In genomic region chrX:53212485-53212884, GRCm38 (mm10) we compare ENCODE assay signal across 11 mouse cellular contexts. TPM values are rescaled to one million over a fixed set of nuclear protein-coding genes. Genes with fewer than 3 reads are reported as not detected.
DNase-seq lines count a peak whose midpoint lies in the region; ATAC-seq and TF ChIP-seq lines count a peak whose summit lies in the region.
"Had no signal": no experiment of that assay in that cellular context is flagged by ENCODE, and none has a peak within 500 bp of the region (broad histone marks: within the 10 kb centered on the region; RNA-seq: fewer than 3 reads in every experiment).

No protein-coding gene starts in this region.

- no peak for DNase-seq in heart, adult 2 months
- DNase-seq in heart, postnatal 14 days = no peak
- no peak for DNase-seq in intestine, embryonic 14.5 days (ENCODE audit: low spot score)
- no peak for DNase-seq in cerebellum, adult 9-11 months
- DNase-seq in urinary bladder, postnatal 14 days (ENCODE audit: low spot score) = no peak

- no peak for TF ChIP-seq POLR2A in heart, adult 2 months (IDR thresholded peaks at IDR 0.05; ENCODE audit: insufficient read depth, low read depth, low read length)

- no peak for TF ChIP-seq CTCF in heart, adult 2 months (IDR thresholded peaks at IDR 0.05)
- no peak for TF ChIP-seq CTCF in intestine, postnatal 0 days (IDR thresholded peaks at IDR 0.05; ENCODE audit: low read depth)

- no peaks in the 10 kb centered on the region for H3K79me2 ChIP-seq in heart, adult 2 months (replicated peaks; ENCODE audit: control insufficient read depth, insufficient read depth, low read length)

- H3K9ac ChIP-seq in heart, adult 2 months (ENCODE audit: low read depth, low read length) = no peak overlapping the region
- no peak overlapping the region for H3K9ac ChIP-seq in intestine, embryonic 14.5 days (ENCODE audit: low read length)
- H3K9ac ChIP-seq in intestine, postnatal 0 days (ENCODE audit: low read depth, low read length) = no peak overlapping the region
- no peak overlapping the region for H3K9ac ChIP-seq in embryonic facial prominence, embryonic 12.5 days
- H3K9ac ChIP-seq in limb, embryonic 12.5 days (replicated peaks) = no peak overlapping the region

- no peaks in the 10 kb centered on the region for H3K36me3 ChIP-seq in heart, adult 2 months (ENCODE audit: control insufficient read depth, insufficient read depth, low read length)
- no peaks in the 10 kb centered on the region for H3K36me3 ChIP-seq in intestine, embryonic 14.5 days (ENCODE audit: control insufficient read depth, insufficient read depth, low read length)
- no peaks in the 10 kb centered on the region for H3K36me3 ChIP-seq in intestine, postnatal 0 days (ENCODE audit: control insufficient read depth, insufficient read depth)
- H3K36me3 ChIP-seq in embryonic facial prominence, embryonic 12.5 days = no peaks in the 10 kb centered on the region
- no peaks in the 10 kb centered on the region for H3K36me3 ChIP-seq in limb, embryonic 12.5 days
- H3K36me3 ChIP-seq: G1E had no signal

- intact Hi-C loops in heart, adult 2 months (cut with DNase I) = loop anchor here (10.0 kb wide), 1 partner anchor 98 kb away; no protein-coding TSS in a partner anchor
- intact Hi-C loops in heart, postnatal 14 days (cut with DNase I) = loop anchor here (5.0 kb wide), 2 partner anchors 100 to 155 kb away; no protein-coding TSS in a partner anchor

- WGBS in heart, adult 2 months = 39% methylated on average over 9 of the region's 9 CpGs
- 41% methylated on average over 9 of the region's 9 CpGs for WGBS in intestine, embryonic 14.5 days
- WGBS in intestine, postnatal 0 days = 35% methylated on average over 9 of the region's 9 CpGs
- 52% methylated on average over 9 of the region's 9 CpGs for WGBS in embryonic facial prominence, embryonic 12.5 days
- 50% methylated on average over 9 of the region's 9 CpGs for WGBS in limb, embryonic 12.5 days

- H3K4me3 ChIP-seq in heart, adult 2 months = no peak overlapping the region
- H3K4me3 ChIP-seq in intestine, embryonic 14.5 days (ENCODE audit: low read depth, low read length) = no peak overlapping the region
- no peak overlapping the region for H3K4me3 ChIP-seq in intestine, postnatal 0 days (ENCODE audit: low read depth, low read length)
- no peak overlapping the region for H3K4me3 ChIP-seq in embryonic facial prominence, embryonic 12.5 days
- H3K4me3 ChIP-seq in limb, embryonic 12.5 days (replicated peaks) = no peak overlapping the region

- H3K27ac ChIP-seq in heart, adult 2 months = peak overlapping the region; percentile 15; the same call in 1 of the 2 replicates
- H3K27ac ChIP-seq in intestine, embryonic 14.5 days (ENCODE audit: low read depth) = peak overlapping the region; percentile 79
- H3K27ac ChIP-seq in intestine, postnatal 0 days (ENCODE audit: low read depth, low read length) = no peak overlapping the region
- peak overlapping the region; percentile 54; the same call in 1 of the 2 replicates for H3K27ac ChIP-seq in embryonic facial prominence, embryonic 12.5 days
- peak overlapping the region; percentile 93 for H3K27ac ChIP-seq in limb, embryonic 12.5 days

- no peak overlapping the region for H3K4me2 ChIP-seq in intestine, embryonic 14.5 days (ENCODE audit: low read length)
- H3K4me2 ChIP-seq in intestine, postnatal 0 days (replicated peaks; ENCODE audit: low read depth) = no peak overlapping the region
- H3K4me2 ChIP-seq in embryonic facial prominence, embryonic 12.5 days (replicated peaks) = no peak overlapping the region
- H3K4me2 ChIP-seq in limb, embryonic 12.5 days = no peak overlapping the region

- peaks cover 3% of the 10 kb centered on the region for H3K4me1 ChIP-seq in heart, adult 2 months (ENCODE audit: control insufficient read depth, insufficient read depth, low read length)
- peaks cover 15% of the 10 kb centered on the region; the same call in 1 of the 2 replicates for H3K4me1 ChIP-seq in intestine, embryonic 14.5 days (replicated peaks; ENCODE audit: control insufficient read depth, insufficient read depth, low read length)
- no peaks in the 10 kb centered on the region for H3K4me1 ChIP-seq in intestine, postnatal 0 days (replicated peaks; ENCODE audit: control insufficient read depth, insufficient read depth, low read length)
- no peaks in the 10 kb centered on the region for H3K4me1 ChIP-seq in embryonic facial prominence, embryonic 12.5 days
- peaks cover 51% of the 10 kb centered on the region for H3K4me1 ChIP-seq in limb, embryonic 12.5 days (replicated peaks)

- H3K9me3 ChIP-seq in intestine, embryonic 14.5 days (ENCODE audit: control insufficient read depth, low read length) = no peaks in the 10 kb centered on the region
- no peaks in the 10 kb centered on the region for H3K9me3 ChIP-seq in intestine, postnatal 0 days (ENCODE audit: control insufficient read depth)
- no peaks in the 10 kb centered on the region for H3K9me3 ChIP-seq in embryonic facial prominence, embryonic 12.5 days
- H3K9me3 ChIP-seq in limb, embryonic 12.5 days = no peaks in the 10 kb centered on the region
- H3K9me3 ChIP-seq: G1E had no signal

- no peaks in the 10 kb centered on the region for H3K27me3 ChIP-seq in heart, adult 2 months (ENCODE audit: control insufficient read depth, insufficient read depth, low read length)
- H3K27me3 ChIP-seq in intestine, embryonic 14.5 days (replicated peaks; ENCODE audit: control insufficient read depth, insufficient read depth, low read length) = no peaks in the 10 kb centered on the region
- no peaks in the 10 kb centered on the region for H3K27me3 ChIP-seq in intestine, postnatal 0 days (replicated peaks; ENCODE audit: control insufficient read depth, insufficient read depth, low read length)
- H3K27me3 ChIP-seq in embryonic facial prominence, embryonic 12.5 days = 0 out of 2 replicates have a peak, but pooled peaks cover 4% of the 10 kb centered on the region
- H3K27me3 ChIP-seq in limb, embryonic 12.5 days = peaks cover 4% of the 10 kb centered on the region; the same call in 1 of the 2 replicates

- no peak for TF ChIP-seq EP300 in heart, adult 2 months (IDR thresholded peaks at IDR 0.05; ENCODE audit: insufficient read depth, low read depth, low read length)

- peak; percentile 34; the same call in 1 of the 2 replicates for ATAC-seq in intestine, embryonic 14.5 days (replicated peaks; ENCODE audit: low FRiP score, low TSS enrichment, low read depth)
- ATAC-seq in intestine, postnatal 0 days = no peak; the same call in 1 of the 2 replicates
- ATAC-seq in embryonic facial prominence, embryonic 12.5 days (ENCODE audit: insufficient number of reproducible peaks, insufficient read depth, low FRiP score, low TSS enrichment) = no peak
- no peak for ATAC-seq in limb, embryonic 12.5 days (ENCODE audit: insufficient number of reproducible peaks, insufficient read depth, low FRiP score, low TSS enrichment, low read depth)

RNA-seq across cellular contexts. Expression of gene Plac1, which starts 27.4 kb away (rescaled TPM):
- total RNA-seq in heart, adult 2 months (2021) = not detected
- 0.38 TPM in 1 of 2 replicates, not detected in the other for polyA plus RNA-seq in heart, adult 2 months (2012; rRNA removed)
- total RNA-seq in heart, postnatal 14 days (2021) = not detected
- 5.1 and 6.5 TPM in 2 replicates for polyA plus RNA-seq in intestine, embryonic 14.5 days (2014; fragmentation: Nextera tagmentation; extraction: Ambion mirVana)
- 0.54 and 0.93 TPM in 2 replicates for polyA plus RNA-seq in intestine, postnatal 0 days (2015; fragmentation: Nextera tagmentation; extraction: Ambion mirVana)
- polyA plus RNA-seq in embryonic facial prominence, embryonic 12.5 days (2016; fragmentation: Nextera tagmentation; extraction: Ambion mirVana) = 10.0 and 13.5 TPM in 2 replicates
- polyA plus RNA-seq in limb, embryonic 12.5 days (2016; fragmentation: Nextera tagmentation; extraction: Ambion mirVana) = 7.5 and 8.2 TPM in 2 replicates
- total RNA-seq: G1E; gastrocnemius, postnatal 36 days; left cerebral cortex, postnatal 25 days had no signal
- polyA plus RNA-seq: G1E had no signal

RNA-seq across cellular contexts. Expression of gene Fam122b, which starts 57.1 kb away (rescaled TPM):
- 1 to 10 TPM; 2.2 to 4.3 TPM for total RNA-seq in heart, adult 2 months (2021)
- polyA plus RNA-seq in heart, adult 2 months (2012; rRNA removed) = 1.6 and 3.5 TPM in 2 replicates
- 1 to 10 TPM; 4.0 to 5.3 TPM for total RNA-seq in heart, postnatal 14 days (2021)
- polyA plus RNA-seq in intestine, embryonic 14.5 days (2014; fragmentation: Nextera tagmentation; extraction: Ambion mirVana) = 11.6 and 11.7 TPM in 2 replicates
- polyA plus RNA-seq in intestine, postnatal 0 days (2015; fragmentation: Nextera tagmentation; extraction: Ambion mirVana) = 3.5 and 4.2 TPM in 2 replicates
- polyA plus RNA-seq in embryonic facial prominence, embryonic 12.5 days (2016; fragmentation: Nextera tagmentation; extraction: Ambion mirVana) = 8.0 and 9.3 TPM in 2 replicates
- 7.8 TPM in 2 replicates for polyA plus RNA-seq in limb, embryonic 12.5 days (2016; fragmentation: Nextera tagmentation; extraction: Ambion mirVana)
